Mouse (Mus musculus): ENCODE measurements around the gene Trpm7.
A peak's percentile ranks its signal among the peaks of the same experiment; 100 is the strongest.
"Not testable (repeated sequence)": the region's sequence is repeated elsewhere in the genome, so short reads cannot be mapped to it uniquely, and the experiment has no call there.

The Trpm7 gene

DNA sequence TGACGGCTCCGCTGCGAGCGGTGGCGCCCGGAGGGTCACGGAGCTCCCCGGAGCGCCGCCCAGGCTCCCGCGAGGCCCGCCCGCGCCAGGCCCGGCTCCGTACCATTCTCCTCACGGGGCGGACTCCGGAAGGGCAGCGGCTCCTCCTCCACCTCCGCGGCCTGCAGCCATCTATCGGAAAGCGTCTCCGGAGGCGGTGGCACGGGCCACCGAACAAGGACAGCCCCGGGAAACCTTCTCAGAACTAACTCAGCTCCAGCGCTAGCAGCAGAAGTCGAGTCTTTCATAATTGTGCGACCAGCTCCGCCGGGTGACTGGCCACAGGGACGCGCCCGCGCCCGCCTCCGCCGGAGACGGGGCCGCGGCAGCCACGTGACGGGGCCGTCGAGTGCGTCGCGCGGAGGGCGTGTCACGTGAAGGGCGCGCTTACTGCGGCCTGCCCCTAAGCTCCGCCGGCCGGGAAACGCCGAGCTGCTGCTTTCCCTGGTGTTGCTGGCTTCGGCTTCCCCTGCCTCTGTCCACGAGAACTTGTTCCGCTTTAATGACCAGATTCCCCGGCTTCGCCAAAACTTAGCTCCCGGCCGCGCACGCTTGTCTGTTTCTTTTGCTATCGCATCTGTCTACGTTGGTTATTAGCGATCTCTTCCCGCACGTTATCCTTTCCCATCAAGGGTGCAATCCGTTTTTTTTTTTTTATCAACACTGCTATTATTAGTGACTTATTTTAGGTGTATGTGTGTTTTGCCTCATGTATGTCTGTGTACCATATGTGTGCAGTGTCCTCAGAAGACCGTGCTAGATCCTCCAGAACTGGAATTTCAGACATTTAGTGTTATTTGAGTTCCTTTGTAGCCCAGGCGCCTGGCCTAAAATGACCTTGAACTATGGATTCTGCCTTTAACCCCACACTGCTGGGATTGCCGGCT, at the start of gene Trpm7:
Gene Trpm7, minus strand, starts transcription at position 360 of the 926 bp plus-strand sequence.
- DNase-seq (ENCODE audit: low read depth, low spot score), result peak; percentile 98

DNA sequence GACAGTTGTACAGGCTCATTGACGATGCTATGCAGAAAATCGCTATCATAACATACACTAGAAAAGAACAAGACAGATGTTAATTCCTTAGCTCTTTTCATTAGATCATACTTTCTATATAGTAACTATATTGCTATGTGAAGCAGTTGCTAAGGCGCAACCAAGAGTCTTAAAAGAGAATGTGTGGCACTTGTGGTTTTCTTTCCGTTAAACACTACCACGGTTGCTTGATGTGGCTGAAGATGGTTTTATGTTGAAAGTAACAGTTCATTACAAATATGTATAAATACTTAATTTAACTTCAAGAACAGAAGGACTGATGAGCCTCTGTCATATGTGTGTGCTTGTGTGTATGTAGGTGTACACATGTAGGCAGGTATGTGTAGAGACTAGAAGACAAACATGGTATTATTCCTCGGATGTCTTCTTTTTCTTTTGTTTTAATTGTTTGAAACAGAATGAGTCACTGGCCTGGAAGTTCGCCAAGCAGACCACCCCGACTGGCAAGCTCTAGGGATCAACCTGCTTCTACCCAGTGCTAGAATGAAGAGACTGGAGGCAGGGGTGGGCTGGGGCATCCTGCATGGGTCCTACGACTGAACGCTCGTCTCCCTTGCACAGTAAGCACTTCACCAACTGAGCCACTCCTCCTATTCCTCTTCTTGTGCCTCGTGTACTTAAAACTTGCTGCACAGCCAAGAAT, 44.5 kb upstream of the Trpm7 start:
- DNase-seq (ENCODE audit: low read depth, low spot score), result no peak

DNA sequence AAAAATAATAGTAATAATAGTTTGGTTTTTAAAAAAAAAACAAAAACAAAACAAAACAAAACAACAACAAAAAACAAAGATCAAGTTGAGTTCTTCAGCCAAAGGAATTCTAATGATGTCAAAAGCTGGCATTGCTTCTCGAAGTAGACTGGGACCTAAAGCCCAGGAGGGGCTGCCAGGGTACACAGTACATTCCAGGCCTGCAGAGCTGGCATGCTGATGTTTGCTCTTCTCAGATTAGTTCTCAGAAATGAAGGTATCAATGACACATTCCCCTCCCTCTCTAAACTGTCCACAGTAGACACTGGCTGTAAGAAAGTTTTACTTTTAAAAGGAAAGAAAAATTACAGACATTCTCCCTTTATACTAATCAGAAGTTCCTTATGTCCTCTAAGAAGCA, 40.2 kb upstream of the Trpm7 start:
- DNase-seq (ENCODE audit: low read depth, low spot score), result no peak

DNA sequence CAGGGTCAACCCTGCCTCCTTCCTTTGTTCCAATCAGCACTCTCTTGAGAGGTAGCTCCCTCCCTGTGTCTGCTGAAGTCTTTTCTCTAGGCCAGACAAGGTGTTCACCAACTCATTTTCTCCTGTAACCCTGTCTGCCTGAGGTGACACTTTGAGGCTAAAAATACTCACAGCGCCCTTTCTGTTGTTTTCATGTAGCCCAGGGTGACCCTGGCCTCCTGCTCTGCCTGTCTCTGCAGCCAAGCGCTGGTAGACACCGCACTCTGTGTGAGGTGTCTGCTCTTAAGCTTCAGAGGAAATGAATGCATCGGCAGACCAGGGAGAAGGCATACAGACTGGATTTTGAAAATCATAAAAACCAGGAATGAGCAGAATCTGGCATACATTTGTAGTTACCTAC, 38.1 kb upstream of the Trpm7 start:
- no peak for DNase-seq (ENCODE audit: low read depth, low spot score)

DNA sequence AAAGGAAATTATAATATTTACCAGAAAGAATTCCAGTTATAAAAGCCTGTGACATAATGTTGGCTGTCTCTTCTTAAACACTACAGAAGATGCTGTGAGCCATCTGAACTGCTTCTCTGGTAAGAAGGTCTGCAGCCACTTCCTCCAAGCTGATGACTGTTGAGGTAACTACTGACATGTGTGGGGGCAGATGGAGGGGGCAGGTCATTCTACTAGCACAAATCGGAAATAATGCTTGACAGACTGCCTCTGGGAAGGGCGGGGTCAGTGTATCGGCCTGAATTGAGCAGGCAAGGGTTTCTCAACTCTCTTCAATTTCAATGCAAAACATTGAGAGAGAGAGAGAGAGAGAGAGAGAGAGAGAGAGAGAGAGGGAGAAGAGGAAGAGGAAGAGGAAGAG, 28.1 kb upstream of the Trpm7 start:
- no peak for DNase-seq (ENCODE audit: low read depth, low spot score)

DNA sequence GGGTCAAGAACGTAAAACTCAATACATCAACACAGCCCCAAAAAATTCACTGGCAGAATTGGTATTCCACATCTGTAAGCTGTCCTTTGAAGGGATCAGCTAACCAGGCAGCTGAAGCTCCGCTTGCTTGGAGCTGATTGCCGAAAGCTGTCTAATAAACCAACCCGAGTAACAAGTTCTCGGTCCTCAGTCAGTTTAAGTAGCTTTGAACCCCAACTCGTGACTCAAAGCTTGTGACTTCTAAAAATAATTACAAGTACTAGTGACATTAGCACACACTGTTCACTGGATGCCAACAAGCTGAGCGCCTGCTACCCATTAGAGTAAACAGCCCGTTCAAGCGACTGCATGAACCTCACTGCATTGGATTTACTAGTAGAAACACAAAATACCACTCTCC, 21.5 kb upstream of the Trpm7 start:
- DNase-seq (ENCODE audit: low read depth, low spot score), result no peak

DNA sequence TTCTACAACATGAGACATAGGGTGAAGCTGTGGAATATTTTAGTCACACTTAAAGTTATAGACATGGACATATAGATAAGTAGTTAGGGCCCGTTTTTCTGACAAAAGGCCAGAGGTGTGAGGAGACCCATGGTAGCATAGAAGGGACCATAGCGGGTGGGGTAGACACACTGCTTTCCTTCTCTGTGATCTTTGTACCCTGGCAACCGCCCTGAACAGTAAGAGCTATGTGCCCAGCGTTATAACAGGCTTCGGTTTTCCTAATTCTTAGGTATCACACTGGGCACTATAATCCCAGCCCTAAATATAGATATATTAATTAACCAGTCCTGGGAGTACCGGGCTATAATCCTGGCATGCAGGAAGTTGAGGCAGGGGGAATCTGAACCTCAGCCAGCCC, 20.9 kb upstream of the Trpm7 start:
- DNase-seq (ENCODE audit: low read depth, low spot score), result no peak

DNA sequence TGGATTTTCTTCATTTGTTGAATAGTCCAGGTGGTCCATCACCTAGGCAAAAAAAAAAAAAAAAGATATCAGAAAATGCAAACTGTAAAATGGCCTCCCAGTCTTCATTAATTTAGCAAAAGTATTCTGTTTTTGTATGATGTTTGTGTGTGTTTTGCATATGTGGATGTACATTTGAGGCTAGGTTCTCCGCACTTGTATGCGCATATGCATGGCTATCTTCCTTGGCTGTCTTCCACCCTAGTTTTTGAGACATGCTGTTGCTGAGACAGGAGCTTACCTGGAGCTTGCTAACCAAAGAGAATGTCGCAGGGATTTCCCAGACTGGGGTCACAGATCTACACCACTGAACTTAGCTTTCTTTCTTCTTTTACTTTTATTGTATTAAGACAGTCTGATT, 18.2 kb upstream of the Trpm7 start:
- DNase-seq (ENCODE audit: low read depth, low spot score), result no peak

DNA sequence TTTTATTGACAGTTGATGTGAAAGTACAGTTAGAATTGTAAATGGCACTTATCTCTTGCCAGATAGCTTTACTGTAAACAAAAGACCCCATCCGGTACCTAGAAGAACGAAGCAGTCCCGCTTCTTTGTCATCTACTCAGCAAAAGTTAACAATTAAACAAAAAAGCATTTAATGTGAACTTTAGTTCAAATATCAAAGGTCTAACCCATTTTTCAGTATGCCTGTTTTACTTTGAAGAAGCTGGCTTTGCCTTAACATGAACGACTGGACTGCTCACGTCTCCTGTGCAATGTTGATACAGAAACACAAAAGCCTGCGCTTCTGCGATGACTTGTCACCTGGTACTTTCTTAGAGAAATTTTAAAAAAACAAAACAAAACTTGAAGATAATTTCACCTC, 16.3 kb upstream of the Trpm7 start:
- no peak for DNase-seq (ENCODE audit: low read depth, low spot score)

DNA sequence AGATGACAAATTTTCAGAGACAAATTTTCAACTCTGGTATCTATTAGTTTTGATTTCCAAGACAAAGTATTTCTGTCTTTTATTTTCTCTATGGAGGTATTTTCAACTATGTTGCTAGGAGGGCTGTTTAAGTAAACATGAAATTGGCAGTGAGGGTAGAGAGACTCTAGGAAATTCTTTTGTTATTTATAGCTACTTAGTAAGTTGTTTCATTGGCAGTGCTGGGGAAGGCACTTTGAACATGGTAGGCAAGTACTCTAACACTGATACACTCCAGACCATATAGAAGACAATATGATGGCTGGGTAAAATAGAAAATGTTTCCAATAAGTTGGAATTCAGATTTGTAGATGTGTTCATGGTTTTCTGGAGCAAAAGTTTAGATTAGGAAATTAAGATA, 15.7 kb upstream of the Trpm7 start:
- DNase-seq (ENCODE audit: low read depth, low spot score), result no peak

DNA sequence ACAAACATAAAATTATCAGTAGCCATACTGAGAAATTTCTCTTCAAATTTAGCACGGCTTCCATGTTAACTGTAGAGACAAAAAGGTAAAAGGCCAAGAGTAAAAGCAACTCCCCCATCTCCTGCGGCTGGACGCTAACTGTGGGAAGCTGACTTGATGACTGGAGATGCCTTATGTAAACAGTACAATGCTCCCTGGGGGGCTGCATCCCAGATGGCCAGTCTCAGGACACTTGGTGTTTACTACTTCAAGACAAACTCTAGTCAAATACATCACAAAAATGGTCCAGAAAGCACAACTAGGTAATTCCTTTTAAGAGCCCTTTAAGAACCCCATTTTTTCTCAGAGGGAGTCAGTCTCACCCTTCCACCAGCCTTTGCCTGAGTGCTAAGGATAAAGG, 11.1 kb upstream of the Trpm7 start:
- DNase-seq (ENCODE audit: low read depth, low spot score), result no peak

DNA sequence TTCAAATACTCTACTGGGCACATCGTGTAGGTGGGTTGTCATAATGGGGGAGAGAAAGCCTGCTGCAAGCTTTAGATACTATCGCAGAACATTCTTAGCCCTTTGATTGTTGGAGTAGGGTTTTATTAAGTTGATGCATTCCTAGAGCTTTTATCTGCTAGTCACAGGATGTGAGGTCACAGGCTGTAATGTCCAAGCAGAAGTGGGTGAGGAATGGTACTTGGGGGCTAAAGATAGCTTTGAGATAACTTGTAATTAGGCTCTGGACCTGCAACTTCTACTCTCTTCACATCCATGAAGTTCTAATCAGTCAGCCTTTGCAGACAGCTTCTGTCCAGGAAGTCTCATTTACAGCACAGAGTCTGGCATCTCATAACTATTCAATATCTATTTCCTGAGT, 9.8 kb upstream of the Trpm7 start:
- no peak for DNase-seq (ENCODE audit: low read depth, low spot score)

DNA sequence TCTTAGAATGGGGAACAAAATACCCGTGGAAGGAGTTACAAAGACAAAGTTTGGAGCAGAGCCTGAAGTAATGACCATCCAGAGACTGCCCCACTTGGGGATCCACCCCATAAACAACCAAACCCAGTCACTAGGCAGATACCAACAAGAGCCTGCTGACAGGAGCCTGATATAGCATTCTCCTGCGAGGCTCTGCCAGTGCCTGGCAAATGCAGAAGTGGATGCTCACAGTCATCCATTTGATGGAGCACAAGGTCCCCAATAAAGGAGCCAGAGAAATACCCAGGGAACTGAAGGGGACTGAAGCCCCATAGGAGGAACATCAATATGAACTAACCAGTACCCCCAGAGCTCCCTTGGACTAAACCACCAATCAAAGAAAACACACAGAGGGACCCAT, 6.7 kb upstream of the Trpm7 start:
- not testable (repeated sequence) for DNase-seq (ENCODE audit: low read depth, low spot score)

DNA sequence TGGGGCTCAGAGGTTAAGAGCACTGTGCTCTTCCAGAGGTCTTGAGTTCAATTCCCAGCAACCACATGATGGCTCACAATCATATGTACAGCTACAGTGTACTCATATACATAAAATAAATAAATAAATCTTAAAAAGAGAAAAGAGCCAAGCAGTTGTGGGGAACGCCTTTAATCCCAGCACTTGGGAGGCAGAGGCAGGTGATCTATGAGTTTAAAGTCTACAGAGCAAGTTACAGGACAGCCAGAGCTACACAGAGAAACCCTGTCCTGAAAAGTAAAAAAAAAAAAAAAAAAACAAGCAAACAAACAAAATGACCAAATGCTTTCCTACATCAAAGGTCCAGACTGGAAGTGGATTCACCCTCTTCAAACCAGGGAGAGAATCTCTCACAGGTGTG, 2.0 kb upstream of the Trpm7 start:
- no peak for DNase-seq (ENCODE audit: low read depth, low spot score)

DNA sequence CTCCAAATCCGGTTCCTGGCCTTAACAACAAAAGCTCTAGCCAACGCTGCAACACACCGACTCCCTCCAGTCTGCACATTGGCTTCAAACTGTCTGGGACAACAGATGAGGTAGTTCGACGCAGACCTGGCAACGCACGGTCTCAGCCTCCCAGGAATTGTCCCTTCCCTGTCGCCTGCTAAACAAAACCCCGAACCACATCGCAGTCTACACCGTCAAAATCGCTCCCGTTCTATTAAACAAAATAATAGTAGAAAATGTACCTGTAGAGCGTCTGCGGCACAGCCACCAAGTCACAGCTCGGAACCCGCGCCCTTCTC, 554 bp downstream of the Trpm7 start:
- peak; percentile 88 for DNase-seq (ENCODE audit: low read depth, low spot score)

DNA sequence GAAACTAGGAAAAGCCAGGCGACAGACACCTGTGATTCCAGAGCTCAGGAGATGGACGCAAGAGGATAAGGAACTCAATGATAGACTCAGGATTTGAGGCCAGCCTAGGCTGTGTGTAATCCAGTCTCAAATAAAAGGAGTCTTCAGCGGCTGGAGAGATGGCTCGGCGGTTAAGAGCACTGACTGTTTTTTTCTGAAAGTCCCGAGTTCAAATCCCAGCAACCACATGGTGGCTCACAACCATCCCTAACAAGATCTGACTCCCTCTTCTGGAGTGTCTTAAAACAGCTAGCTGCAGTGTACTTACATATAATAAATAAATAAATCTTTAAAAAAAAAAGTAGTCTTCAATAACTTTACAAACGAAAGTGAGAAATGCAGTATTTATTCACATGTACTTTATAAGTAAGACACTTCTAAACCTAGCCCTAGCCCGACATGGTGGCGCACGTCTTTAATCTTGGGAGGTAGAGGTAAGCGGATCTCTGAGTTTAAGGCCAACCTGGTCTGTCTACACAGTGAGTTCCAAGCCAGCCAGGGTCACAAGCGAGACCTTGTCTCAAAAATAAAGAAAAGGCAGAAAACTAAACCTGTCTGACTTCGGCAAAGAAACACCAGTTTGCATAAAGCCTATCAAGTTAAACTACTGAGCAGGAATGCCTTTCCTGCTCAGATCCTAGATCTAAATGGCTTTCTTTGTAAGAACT, 1.1 kb downstream of the Trpm7 start:
- DNase-seq (ENCODE audit: low read depth, low spot score), result peak; percentile 26

DNA sequence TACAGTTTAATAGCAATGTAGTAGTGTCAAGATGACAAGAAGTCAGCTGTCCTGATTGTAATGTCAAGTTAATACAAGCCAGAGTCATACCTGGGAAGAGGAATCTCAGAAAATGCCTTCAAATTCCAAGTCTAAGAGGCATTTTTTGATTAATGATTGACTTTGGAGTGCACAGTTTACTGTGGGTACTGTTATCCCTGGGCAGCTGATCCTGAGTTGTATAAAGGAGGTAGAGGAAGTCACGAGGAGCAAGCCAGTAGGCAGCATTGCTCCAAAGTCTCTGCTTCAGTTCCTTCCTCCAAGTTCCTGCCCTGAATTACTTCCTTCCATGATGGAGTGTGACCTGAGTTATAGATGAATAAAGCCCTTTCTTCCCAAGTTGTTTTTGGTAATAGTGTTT, 9.7 kb downstream of the Trpm7 start:
- DNase-seq (ENCODE audit: low read depth, low spot score), result no peak

DNA sequence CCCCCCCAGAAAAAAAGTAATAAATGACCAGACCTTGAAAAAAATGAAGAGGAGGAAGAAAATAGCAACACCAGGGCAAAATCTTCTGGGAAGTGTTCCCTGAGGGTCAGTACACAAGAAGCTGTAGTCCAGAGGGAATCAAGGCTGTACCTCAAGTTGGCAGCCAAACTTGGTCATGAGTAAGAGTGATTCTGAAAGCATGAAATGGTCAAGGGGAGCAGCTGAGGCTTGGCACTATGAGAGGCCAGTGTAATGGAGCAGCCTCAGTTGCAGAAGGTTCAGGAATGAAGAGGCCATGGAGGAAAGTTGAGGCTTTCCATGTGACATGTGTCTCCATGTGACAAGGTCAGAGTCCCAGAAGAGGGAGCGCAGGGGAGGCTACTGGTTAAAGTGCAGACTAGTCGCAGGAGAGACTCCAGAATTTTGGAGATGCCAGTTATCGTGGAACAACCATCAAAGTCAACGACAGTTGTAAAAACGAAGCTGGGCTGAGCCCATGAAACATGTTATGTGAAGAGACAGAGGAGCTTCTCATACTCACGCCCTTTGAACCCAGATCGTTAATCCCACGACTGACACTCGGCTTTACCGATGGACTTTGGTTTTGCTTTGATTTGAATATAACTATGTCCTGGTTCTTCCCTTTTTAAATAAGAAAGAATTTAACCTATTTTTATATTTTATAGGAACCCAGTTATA, 10.4 kb downstream of the Trpm7 start:
- DNase-seq (ENCODE audit: low read depth, low spot score), result no peak

DNA sequence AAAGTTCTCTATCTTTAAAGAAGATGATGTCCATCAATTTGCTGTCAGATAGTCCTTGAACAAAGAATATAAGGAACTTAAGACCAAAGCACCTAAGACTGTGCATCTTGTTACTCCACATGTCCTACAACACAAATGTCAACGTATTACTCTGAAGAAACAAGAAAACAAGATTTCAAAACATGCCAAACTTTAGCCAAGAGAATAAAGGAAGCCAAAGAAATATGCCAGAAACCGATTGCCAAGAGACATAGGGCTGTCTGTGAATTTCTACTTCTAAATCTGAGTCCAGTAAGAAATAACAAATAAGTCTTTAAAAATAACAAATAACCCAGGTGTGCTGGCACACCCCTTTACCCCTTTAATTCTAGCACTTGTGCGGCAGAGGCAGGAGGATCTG, 11.0 kb downstream of the Trpm7 start:
- no peak for DNase-seq (ENCODE audit: low read depth, low spot score)

DNA sequence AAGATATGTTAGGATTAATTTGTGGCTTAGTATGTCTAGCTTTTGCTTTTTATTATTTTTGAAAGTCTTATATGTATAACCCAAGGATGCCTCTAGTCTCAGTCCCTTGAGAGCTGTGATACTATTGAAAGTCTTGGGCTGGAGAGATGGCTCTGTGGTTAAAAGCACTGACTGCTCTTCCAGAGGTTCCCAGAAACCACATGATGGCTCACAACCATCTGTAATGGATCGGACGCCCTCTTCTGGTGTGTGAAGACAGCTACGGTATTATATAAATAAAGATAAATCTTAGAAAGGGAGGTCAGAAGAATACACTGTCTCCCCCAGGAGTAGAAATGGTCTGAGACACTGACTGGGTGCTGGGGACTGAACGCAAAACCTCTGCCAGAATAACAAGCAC, 31.3 kb downstream of the Trpm7 start:
- peak; percentile 16 for DNase-seq (ENCODE audit: low read depth, low spot score)

DNA sequence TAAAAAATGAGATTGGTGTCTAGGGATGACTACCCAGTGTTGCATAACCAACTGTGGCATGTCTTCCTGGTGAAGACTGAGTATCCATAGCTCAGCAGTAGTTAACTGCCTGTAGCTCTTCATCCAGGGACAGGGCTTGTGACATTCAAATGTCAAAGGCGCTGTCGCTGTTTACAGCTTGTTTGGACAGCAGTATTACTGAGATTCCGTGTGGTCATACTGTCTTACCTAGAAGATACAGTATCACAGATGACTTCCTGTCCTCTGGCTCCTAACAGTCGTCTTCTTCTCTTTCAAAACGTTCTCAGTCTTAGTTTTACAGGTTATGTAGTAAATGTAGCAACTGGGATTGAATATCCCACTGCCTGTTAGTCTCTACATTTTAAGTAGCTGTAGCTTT, 37.2 kb downstream of the Trpm7 start:
- no peak for DNase-seq (ENCODE audit: low read depth, low spot score)

DNA sequence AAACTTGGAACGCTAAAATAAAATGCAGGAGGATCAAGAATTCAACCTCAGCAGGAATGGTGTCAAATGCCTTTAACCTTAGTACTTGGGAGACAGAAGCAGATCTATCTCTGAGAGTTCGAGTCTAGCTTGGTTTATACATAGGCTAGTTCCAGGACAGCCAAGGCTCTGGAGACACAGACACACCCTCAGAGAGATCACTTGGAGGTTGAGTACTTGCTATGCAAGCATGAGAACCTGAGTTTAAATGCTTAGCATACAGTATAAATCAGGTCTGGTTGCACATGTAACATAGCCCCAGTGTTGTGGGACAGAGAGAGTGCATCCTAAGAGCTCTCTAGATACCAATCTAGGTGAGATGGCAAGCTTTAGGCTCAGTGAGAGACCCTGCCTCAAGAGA, 58.6 kb downstream of the Trpm7 start:
- DNase-seq (ENCODE audit: low read depth, low spot score), result no peak

Measured in ZHBTc4 (cell line).